Mouse (Mus musculus) CH12.LX (cell line): Measurements from ENCODE around the gene Fam107a. TPM values are rescaled to one million over a fixed set of nuclear protein-coding genes. Genes with fewer than 3 reads are reported as not detected.

Experiments
- DNase-seq: peaks from one replicate; pipeline ENCODE4 v3.0.0-alpha.2; 2013; ENCODE audit errors: extremely low read depth
- H3K27ac ChIP-seq: 2 replicates; pipeline ENCODE4 v1.5.1; 2012; ENCODE audit warnings: low read depth, mild to moderate bottlenecking, control low read depth, moderate library complexity; ENCODE audit not compliant: insufficient read depth
- H3K27me3 ChIP-seq: replicated peaks from 2 replicates; pipeline ENCODE3; 2012; ENCODE audit warnings: inconsistent platforms
- H3K36me3 ChIP-seq, 2 experiments: replicated peaks in 1 of 2; 2 replicates each; pipeline versions ENCODE3 to v1.6.1; 2012; ENCODE audit warnings: inconsistent platforms in 1 of 2, low read length in 1 of 2, mild to moderate bottlenecking in 1 of 2, mixed read lengths in 1 of 2, moderate library complexity in 1 of 2; ENCODE audit not compliant: control insufficient read depth in 1 of 2, insufficient read depth in 1 of 2
- H3K4me1 ChIP-seq, 2 experiments: 2 replicates each; pipeline ENCODE4 v1.6.1; 2012; ENCODE audit warnings: inconsistent platforms in 1 of 2, moderate library complexity in 1 of 2; ENCODE audit not compliant: insufficient read depth in 2 of 2, control insufficient read depth in 1 of 2
- H3K4me2 ChIP-seq: 2 replicates; pipeline ENCODE4 v1.6.1; 2012; ENCODE audit warnings: low read depth, mild to moderate bottlenecking, control low read depth; ENCODE audit not compliant: poor library complexity, insufficient read depth, severe bottlenecking
- H3K4me3 ChIP-seq, 3 experiments: fragments of 150-350 bp in 1 of 3; sonication (generic) in 1 of 3; replicated peaks in 1 of 3; 2 replicates each; pipeline versions ENCODE3 to v1.5.1; 2011 to 2012; ENCODE audit warnings: low read depth in 2 of 3, low read length in 2 of 3, mild to moderate bottlenecking in 2 of 3, moderate library complexity in 2 of 3, control low read depth in 1 of 3, improper control_type of control experiment in 1 of 3, inconsistent platforms in 1 of 3, mixed read lengths in 1 of 3; ENCODE audit not compliant: poor library complexity in 1 of 3
- H3K79me2 ChIP-seq: replicated peaks from 2 replicates; pipeline ENCODE4 v1.6.1; 2012; ENCODE audit warnings: mild to moderate bottlenecking, moderate library complexity; ENCODE audit not compliant: control insufficient read depth, poor library complexity, insufficient read depth, severe bottlenecking; ENCODE audit errors: extremely low read depth
- H3K9ac ChIP-seq: 2 replicates; pipeline ENCODE4 v1.6.1; 2012; ENCODE audit warnings: low read depth, mild to moderate bottlenecking, control low read depth, moderate library complexity; ENCODE audit not compliant: insufficient read depth
- H3K9me3 ChIP-seq: replicated peaks from 2 replicates; pipeline ENCODE3; 2012; ENCODE audit warnings: low read length, inconsistent platforms, mixed read lengths
- BHLHE40 ChIP-seq: IDR thresholded peaks from 2 replicates; pipeline ENCODE4 v1.6.1; 2011; ENCODE audit warnings: mild to moderate bottlenecking, low read depth, low read length, improper control_type of control experiment
- CHD2 ChIP-seq: IDR thresholded peaks from 2 replicates; pipeline ENCODE4 v1.6.1; 2011; ENCODE audit warnings: low read length, improper control_type of control experiment
- ELF1 ChIP-seq: IDR thresholded peaks from 2 replicates; pipeline ENCODE4 v1.6.1; 2014; ENCODE audit warnings: low read depth, mild to moderate bottlenecking, inconsistent platforms, low read length, improper control_type of control experiment
- EP300 ChIP-seq: IDR thresholded peaks from 2 replicates; pipeline ENCODE4 v1.6.1; 2011; ENCODE audit warnings: low read length, improper control_type of control experiment
- GABPA ChIP-seq: IDR thresholded peaks from 2 replicates; pipeline ENCODE4 v1.6.1; 2012; ENCODE audit warnings: low read depth, low read length, improper control_type of control experiment, inconsistent platforms; ENCODE audit not compliant: insufficient replicate concordance
- HCFC1 ChIP-seq: IDR thresholded peaks from 2 replicates; pipeline ENCODE4 v1.6.1; 2012; ENCODE audit warnings: low read depth, mild to moderate bottlenecking, inconsistent platforms, low read length, improper control_type of control experiment
- JUN ChIP-seq: IDR thresholded peaks from 2 replicates; pipeline ENCODE4 v1.6.1; 2011; ENCODE audit warnings: low read depth, mild to moderate bottlenecking, low read length, improper control_type of control experiment, moderate library complexity; ENCODE audit not compliant: insufficient read depth
- JUND ChIP-seq: conservative IDR thresholded peaks from 2 replicates; pipeline ENCODE4 v1.6.1; 2011; ENCODE audit warnings: low read depth, low read length, improper control_type of control experiment
- KAT2A ChIP-seq: IDR thresholded peaks from 2 replicates; pipeline ENCODE4 v1.6.1; 2012; ENCODE audit warnings: low read length, improper control_type of control experiment, inconsistent platforms; ENCODE audit not compliant: insufficient replicate concordance
- MAX ChIP-seq: IDR thresholded peaks from 2 replicates; pipeline ENCODE4 v1.6.1; 2011; ENCODE audit warnings: low read length, improper control_type of control experiment
- MAZ ChIP-seq: IDR thresholded peaks from 2 replicates; pipeline ENCODE4 v1.6.1; 2012; ENCODE audit warnings: low read depth, mild to moderate bottlenecking, inconsistent platforms, low read length, improper control_type of control experiment, moderate library complexity
- MXI1 ChIP-seq: IDR thresholded peaks from 2 replicates; pipeline ENCODE4 v1.6.1; 2011; ENCODE audit warnings: mild to moderate bottlenecking, low read depth, low read length, improper control_type of control experiment
- MYC ChIP-seq: IDR thresholded peaks from 2 replicates; pipeline ENCODE4 v1.6.1; 2011; ENCODE audit warnings: low read depth, mild to moderate bottlenecking, improper control_type of control experiment, low read length
- NELFE ChIP-seq: IDR thresholded peaks from 2 replicates; pipeline ENCODE4 v1.6.1; 2011; ENCODE audit warnings: low read depth, low read length, improper control_type of control experiment
- NRF1 ChIP-seq: IDR thresholded peaks from 2 replicates; pipeline ENCODE4 v1.6.1; 2014; ENCODE audit warnings: low read depth, mild to moderate bottlenecking, inconsistent platforms, low read length, improper control_type of control experiment, moderate library complexity
- PAX5 ChIP-seq: IDR thresholded peaks from 2 replicates; pipeline ENCODE4 v1.6.1; 2012; ENCODE audit warnings: low read length, inconsistent platforms, mixed read lengths
- POLR2AphosphoS2 ChIP-seq: IDR thresholded peaks from 2 replicates; pipeline ENCODE4 v1.6.1; 2011; ENCODE audit warnings: low read depth, low read length, improper control_type of control experiment
- RAD21 ChIP-seq: IDR thresholded peaks from 2 replicates; pipeline ENCODE4 v1.6.1; 2011; ENCODE audit warnings: low read depth, mild to moderate bottlenecking, low read length, improper control_type of control experiment, moderate library complexity
- RCOR1 ChIP-seq: conservative IDR thresholded peaks from 2 replicates; pipeline ENCODE4 v1.6.1; 2012; ENCODE audit warnings: low read depth, mild to moderate bottlenecking, inconsistent platforms, low read length, improper control_type of control experiment
- TBP ChIP-seq: conservative IDR thresholded peaks from 2 replicates; pipeline ENCODE4 v1.6.1; 2011; ENCODE audit warnings: low read depth, low read length, improper control_type of control experiment
- TCF12 ChIP-seq: IDR thresholded peaks from 2 replicates; pipeline ENCODE4 v1.6.1; 2014; ENCODE audit warnings: low read depth, mild to moderate bottlenecking, inconsistent platforms, low read length, improper control_type of control experiment
- UBTF ChIP-seq: IDR thresholded peaks from 2 replicates; pipeline ENCODE4 v1.6.1; 2012; ENCODE audit warnings: low read depth, mild to moderate bottlenecking, inconsistent platforms, low read length, improper control_type of control experiment, moderate library complexity
- USF1 ChIP-seq: IDR thresholded peaks from 2 replicates; pipeline ENCODE4 v1.6.1; 2014; ENCODE audit warnings: low read depth, mild to moderate bottlenecking, inconsistent platforms, low read length, improper control_type of control experiment
- ZKSCAN1 ChIP-seq: IDR thresholded peaks from 2 replicates; pipeline ENCODE4 v1.6.1; 2012; ENCODE audit warnings: low read depth, inconsistent platforms, low read length, improper control_type of control experiment, borderline replicate concordance
- ZMIZ1 ChIP-seq: IDR thresholded peaks from 2 replicates; pipeline ENCODE4 v1.6.1; 2012; ENCODE audit warnings: low read depth, mild to moderate bottlenecking, inconsistent platforms, low read length, improper control_type of control experiment
- ZNF384 ChIP-seq: IDR thresholded peaks from 2 replicates; pipeline ENCODE4 v1.6.1; 2012; ENCODE audit warnings: low read depth, low read length, improper control_type of control experiment, inconsistent platforms
- dilution Hi-C: fragments of 300-500 bp; cut with MboI; formaldehyde crosslinking; loops from 2 replicates; pipeline ENCODE4 v1.14.3; 2020; ENCODE audit warnings: low sequenced_read_pairs; ENCODE audit not compliant: extremely low pct_unique_long_range_greater_than_20kb, extremely low pct_ligation_motif_present
- in situ Hi-C: fragments of 300-500 bp; cut with MboI; formaldehyde crosslinking; loops from 3 replicates; pipeline ENCODE4 v1.14.3; 2019; ENCODE audit warnings: low sequenced_read_pairs, low pct_ligation_motif_present, low pct_unique_long_range_greater_than_20kb, mixed read lengths
- polyA plus RNA-seq: library from polyadenylated mRNA; unstranded; fragments of >175 nt; gene quantifications from 2 replicates; pipeline ENCODE4 v1.2.1, GENCODE M21; 2012; ENCODE audit warnings: low read depth; ENCODE audit not compliant: insufficient read length
- total RNA-seq, 2 experiments: library from RNA; depleted of rRNA; stranded (reverse); fragments of 300-350 nt in 1 of 2; fragments of >200 nt in 1 of 2; gene quantifications; 2 replicates each; pipeline ENCODE4 v1.2.3; 2012 to 2014

The Fam107a gene
- total and polyA plus RNA-seq, 3 experiments: not detected

DNA sequence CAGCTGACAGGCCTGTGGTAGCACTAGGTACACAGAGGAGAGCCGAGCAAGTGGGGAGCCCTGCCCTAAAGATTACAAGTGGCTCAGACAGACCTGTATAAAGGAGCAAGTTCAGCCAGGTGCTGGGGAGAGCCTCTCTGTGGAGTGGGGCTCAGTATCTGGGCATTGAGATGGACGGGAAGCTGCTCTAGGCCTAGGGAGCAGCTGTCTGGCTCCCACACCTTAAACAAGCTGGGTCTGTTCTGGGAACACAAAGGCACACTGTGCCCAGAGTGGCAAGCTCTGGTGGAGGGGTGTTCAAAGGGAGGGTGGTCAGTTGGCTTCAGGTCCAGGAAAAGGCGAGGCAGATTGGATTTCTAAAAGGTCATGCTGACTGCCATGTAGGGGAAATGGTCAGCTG is 12.8 kb downstream of the Fam107a start:
- in situ Hi-C loops: loop anchor here (25.0 kb wide), 1 partner anchor 493 kb away; the partner anchor contains the start of gene Flnb
- TF ChIP-seq TBP: no peak
- TF ChIP-seq NELFE: no peak
- no peak for TF ChIP-seq CHD2
- TF ChIP-seq ELF1: no peak
- TF ChIP-seq UBTF: no peak
- TF ChIP-seq ZKSCAN1: no peak
- no peak for TF ChIP-seq BHLHE40
- no peak for TF ChIP-seq EP300
- no peak for TF ChIP-seq JUND
- no peak for TF ChIP-seq TCF12
- TF ChIP-seq MXI1: no peak
- TF ChIP-seq KAT2A: no peak
- no peak for TF ChIP-seq ZMIZ1
- no peak for TF ChIP-seq HCFC1
- TF ChIP-seq JUN: no peak
- no peak for TF ChIP-seq USF1
- no peak for TF ChIP-seq ZNF384
- no peak for TF ChIP-seq RCOR1
- TF ChIP-seq, all 38 proteins: peak for 0
- dilution Hi-C loops: no loop called here

DNA sequence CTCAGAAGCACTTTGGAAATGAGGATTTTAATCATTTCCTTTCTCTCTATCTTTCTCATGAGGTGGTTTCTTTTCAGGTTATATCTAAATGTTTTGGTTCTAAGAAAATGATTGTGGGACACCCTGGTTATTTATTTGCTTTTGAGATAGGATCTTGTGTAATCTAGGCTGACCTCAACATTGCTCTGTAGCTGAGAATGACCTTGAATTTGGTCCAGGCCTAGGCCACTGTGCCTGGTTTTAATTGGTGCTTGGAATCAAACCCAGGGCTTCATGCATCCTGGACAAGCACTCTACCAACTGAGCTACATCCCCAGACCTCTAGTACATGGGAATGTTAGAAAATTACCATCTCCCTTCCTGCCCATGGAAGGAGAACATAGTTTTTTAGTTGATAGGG is 13.7 kb downstream of the Fam107a start:
- Histone ChIP-seq H3K9ac (no peak overlapping the region), H3K27ac (no peak overlapping the region), H3K4me2 (no peak overlapping the region), H3K79me2 (no peaks in the 10 kb centered on the region), H3K27me3 (no peaks in the 10 kb centered on the region), H3K4me3 (no peak overlapping the region), H3K4me1 (peaks cover 0 to 3% of the 10 kb centered on the region in 2 experiments; a peak in 1 of 4 replicates), H3K9me3 (no peaks in the 10 kb centered on the region), H3K36me3 (no peaks in the 10 kb centered on the region)
- TF ChIP-seq POLR2AphosphoS2 (no peak), JUN (no peak), MAZ (no peak), TCF12 (no peak), PAX5 (no peak), GABPA (no peak), MYC (no peak), RAD21 (no peak), BHLHE40 (no peak), MAX (no peak), NRF1 (no peak), UBTF (no peak)
- dilution Hi-C loops: no loop called here
- no peak for DNase-seq
- in situ Hi-C loops: loop anchor here (25.0 kb wide), 1 partner anchor 492 kb away; the partner anchor contains the start of gene Flnb

More for the DNA sequence above, 12.8 kb downstream of the Fam107a start:
- Histone ChIP-seq H3K9ac (no peak overlapping the region), H3K4me2 (no peak overlapping the region), H3K27ac (no peak overlapping the region), H3K27me3 (no peaks in the 10 kb centered on the region), H3K9me3 (no peaks in the 10 kb centered on the region), H3K4me1 (peaks cover 0 to 3% of the 10 kb centered on the region in 2 experiments; a peak in 1 of 4 replicates), H3K4me3 (no peak overlapping the region), H3K36me3 (no peaks in the 10 kb centered on the region), H3K79me2 (no peaks in the 10 kb centered on the region)
- no peak for DNase-seq
